Mouse (Mus musculus): ENCODE results near the gene 9330182L06Rik.

9330182L06Rik gene

GRCm38 (mm10) chr5:9364937-9365336, 99.0 kb downstream of the 9330182L06Rik start:
- no peak for DNase-seq

- no peak for DNase-seq
These were observed 102.2 kb downstream of the 9330182L06Rik start for GRCm38 (mm10) chr5:9367920-9368692.

DNA sequence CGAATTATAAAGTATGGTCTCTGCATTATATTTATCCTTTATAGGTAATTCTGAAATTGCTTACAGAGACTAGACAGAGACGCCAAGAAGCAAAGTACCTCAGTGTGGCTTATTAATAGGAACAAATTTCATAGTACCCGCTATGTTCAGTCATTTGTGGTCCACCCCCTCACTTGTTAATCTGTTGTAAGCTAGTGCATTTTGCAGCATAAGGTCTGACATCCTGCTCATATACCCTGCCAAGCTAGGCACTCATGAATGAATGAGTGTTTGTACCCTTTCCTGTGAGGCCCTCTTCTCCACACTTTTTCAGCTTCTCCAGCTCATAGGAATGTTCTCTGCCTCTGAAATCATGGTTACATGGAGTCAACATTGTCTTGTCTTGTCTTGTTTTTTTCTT, 105.2 kb downstream of the 9330182L06Rik start:
- no peak for DNase-seq

- DNase-seq = no peak
These were observed 107.4 kb downstream of the 9330182L06Rik start for GRCm38 (mm10) chr5:9373341-9373740.

GRCm38 (mm10) chr5:9389968-9390367, 124.0 kb downstream of the 9330182L06Rik start:
- no peak for DNase-seq

- DNase-seq = peak; percentile 32
These were observed 126.0 kb downstream of the 9330182L06Rik start for GRCm38 (mm10) chr5:9391858-9392393.

DNA sequence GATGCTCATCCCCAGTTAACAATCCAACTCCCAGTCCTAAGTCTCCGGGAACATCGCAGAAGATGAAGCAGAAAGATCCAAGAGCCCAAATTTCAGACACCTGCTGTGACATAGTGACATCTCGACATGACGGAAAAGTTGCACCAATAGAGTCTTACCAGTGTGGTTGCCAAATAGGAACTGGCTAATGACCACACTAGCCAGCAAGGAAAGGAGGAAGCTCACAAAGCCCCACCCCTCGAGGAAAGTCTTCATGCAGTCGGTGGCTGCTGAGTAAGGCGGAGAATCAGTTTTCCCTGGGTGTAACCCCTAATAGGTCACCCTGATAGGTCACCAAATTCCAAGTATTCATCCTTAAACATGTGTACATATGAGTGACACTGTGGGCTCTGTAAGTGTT, 151.2 kb downstream of the 9330182L06Rik start:
- DNase-seq = no peak

DNA sequence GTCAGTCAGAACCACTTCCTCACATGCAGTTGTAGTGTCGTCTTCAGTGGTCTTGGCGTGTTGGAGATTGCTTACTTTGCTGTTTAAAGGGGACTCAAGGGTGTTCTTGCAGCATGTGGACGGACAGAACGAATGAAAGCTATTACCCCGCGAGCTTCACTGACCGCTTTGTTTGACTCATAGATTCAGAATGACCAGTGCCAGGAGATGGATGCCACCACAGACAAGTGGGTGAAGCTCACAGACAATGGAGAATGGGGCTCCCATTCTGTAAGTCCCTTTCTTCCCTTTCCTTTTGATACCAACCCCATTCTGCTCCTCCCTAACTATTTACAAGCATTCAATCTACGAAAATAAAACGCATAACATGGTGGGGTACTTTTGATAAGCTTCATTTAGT, 151.9 kb downstream of the 9330182L06Rik start:
- DNase-seq = no peak

- peak; percentile 5 for DNase-seq
These were observed 154.0 kb downstream of the 9330182L06Rik start for GRCm38 (mm10) chr5:9419964-9420363.

DNA sequence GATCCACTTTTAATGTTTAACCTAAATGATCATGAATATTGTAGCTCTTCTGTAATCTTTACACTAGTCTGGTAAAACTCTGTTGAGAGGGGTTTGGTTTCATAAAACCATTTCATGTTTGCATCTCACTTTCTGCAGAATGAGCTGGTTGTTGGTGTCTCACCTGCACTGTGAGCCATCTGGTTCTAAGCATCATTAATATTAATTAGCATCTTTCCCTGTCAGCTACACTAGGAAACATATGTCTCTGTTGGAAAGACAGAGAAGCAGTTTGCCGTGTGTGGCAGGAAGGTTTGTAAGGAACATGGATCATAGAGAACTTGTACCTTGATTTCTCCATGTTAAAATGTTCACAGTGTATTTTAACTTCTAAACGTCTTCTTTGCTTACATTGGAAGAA, 158.5 kb downstream of the 9330182L06Rik start:
- DNase-seq = no peak

DNA sequence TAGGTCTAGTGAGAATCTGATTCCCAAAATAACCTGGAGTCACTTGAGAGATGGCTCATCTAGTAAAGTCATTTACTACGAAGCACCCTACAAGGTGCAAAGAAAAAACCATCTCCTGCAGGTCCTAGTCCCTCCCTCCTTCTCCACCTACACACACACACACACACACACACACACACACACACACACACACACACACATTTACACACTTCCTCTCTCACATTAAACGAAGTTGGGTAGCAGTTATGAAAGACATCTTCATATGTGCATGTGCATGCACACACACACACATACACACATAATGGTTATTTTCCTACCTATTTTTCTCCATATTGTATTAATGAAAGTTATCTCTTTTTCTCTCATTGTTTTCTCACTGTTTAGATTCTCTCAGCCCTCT, 161.2 kb downstream of the 9330182L06Rik start:
- no peak for DNase-seq

- peak; percentile 39 for DNase-seq
These were observed 161.8 kb downstream of the 9330182L06Rik start for GRCm38 (mm10) chr5:9427581-9428241.

DNA sequence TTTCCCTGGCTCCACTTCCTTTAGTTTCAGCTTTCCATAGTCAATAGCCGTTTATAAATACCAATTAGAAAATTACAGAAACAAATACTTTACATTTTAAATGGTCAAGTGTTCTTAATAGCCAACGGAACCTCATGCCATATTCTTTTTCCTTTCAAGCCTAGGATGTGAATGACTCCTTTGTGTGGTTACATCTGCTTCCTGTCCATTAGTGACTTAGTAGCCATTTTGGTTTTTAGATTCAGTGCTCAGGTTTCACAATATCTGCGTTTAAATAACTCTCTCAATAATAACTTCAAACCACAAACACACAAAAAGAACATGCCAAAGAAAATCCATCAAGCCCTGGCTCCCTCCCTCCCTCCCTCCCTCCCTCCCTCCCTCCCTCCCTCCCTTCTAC, 162.8 kb downstream of the 9330182L06Rik start:
- no peak for DNase-seq

GRCm38 (mm10) chr5:9446146-9446545, 180.2 kb downstream of the 9330182L06Rik start:
- peak; percentile 1 for DNase-seq

DNA sequence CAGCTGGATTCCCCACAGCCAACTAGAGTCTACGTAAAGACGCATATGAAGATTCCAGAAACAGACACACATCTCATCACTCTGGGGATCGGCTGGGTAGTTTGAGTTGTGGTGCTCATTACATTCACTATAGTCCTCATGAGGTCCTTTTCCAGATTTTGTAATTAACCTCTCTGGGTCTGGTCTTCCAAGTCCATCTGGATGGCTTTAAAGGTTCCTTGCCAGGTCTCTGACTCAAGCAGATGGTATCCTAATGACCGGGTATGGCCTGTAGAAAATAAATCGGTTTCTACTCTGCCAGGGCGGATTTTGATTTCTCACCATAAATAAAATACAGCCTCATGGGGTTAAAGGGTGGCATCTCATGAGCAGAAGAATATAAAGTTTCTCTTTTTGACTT, 183.0 kb downstream of the 9330182L06Rik start:
- DNase-seq = no peak

- no peak for DNase-seq
These were observed 183.7 kb downstream of the 9330182L06Rik start for GRCm38 (mm10) chr5:9449570-9449969.

- DNase-seq = no peak
These were observed 187.4 kb downstream of the 9330182L06Rik start for GRCm38 (mm10) chr5:9453298-9453697.

GRCm38 (mm10) chr5:9477587-9477986, 211.7 kb downstream of the 9330182L06Rik start:
- DNase-seq = no peak

- DNase-seq = no peak
These were observed 229.5 kb downstream of the 9330182L06Rik start for GRCm38 (mm10) chr5:9495456-9495855.

GRCm38 (mm10) chr5:9497235-9497634, 231.3 kb downstream of the 9330182L06Rik start:
- DNase-seq = no peak

DNA sequence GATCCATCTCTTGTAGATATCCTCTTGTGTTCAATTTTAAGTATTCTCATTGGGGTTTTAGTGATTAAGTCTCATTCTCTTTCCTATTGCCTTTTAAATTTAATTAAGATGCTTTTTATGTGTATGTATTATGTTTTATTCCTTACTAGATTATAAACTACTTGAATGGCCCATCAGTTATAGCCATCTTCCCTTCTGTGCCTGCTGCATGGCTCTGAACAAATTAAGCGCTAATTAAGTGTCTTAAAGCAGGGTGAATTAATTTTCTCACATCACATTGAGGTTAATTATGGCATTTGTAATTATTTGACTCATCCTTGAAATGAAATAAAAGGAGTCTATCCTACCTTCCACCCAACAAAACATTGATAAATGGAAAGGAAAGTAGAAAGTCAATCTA, 245.1 kb downstream of the 9330182L06Rik start:
- no peak for DNase-seq

DNA sequence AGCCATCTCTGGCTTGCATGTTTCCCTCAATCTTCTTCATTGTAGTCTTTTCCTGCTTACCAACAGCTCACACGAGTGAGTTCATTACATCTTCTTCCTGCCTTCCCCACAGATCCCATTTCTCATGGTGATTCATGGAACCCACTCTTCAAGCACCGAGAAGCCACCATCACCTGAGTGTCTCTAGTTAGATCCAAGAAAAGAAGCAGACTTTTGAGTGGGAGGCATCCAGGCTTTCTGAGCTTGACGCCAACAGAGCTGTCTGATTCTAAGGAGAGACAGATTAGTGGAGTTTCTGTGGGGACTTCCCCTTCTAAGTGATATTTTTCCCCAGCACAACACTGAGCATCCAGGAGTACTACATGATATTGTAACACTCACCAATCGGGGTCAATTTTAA, 259.6 kb downstream of the 9330182L06Rik start:
- no peak for DNase-seq
